Mouse (Mus musculus): Measurements from ENCODE around the gene Fam19a5.

The Fam19a5 gene

GRCm38 (mm10) chr15:87597149-87597548 lies 53.0 kb downstream of the Fam19a5 start:
- DNase-seq, result no peak

GRCm38 (mm10) chr15:87597766-87598165 lies 53.7 kb downstream of the Fam19a5 start:
- DNase-seq, result no peak

GRCm38 (mm10) chr15:87598636-87599035 lies 54.5 kb downstream of the Fam19a5 start:
- DNase-seq, result no peak

GRCm38 (mm10) chr15:87603316-87603715 lies 59.2 kb downstream of the Fam19a5 start:
- no peak for DNase-seq

GRCm38 (mm10) chr15:87605504-87606280 lies 61.6 kb downstream of the Fam19a5 start:
- no peak for DNase-seq

- DNase-seq, result no peak
Measured at GRCm38 (mm10) chr15:87606702-87607101, 62.6 kb downstream of the Fam19a5 start.

GRCm38 (mm10) chr15:87609236-87609635 lies 65.1 kb downstream of the Fam19a5 start:
- no peak for DNase-seq

- peak; percentile 85 for DNase-seq
Measured at GRCm38 (mm10) chr15:87623966-87624609, 80.0 kb downstream of the Fam19a5 start.

GRCm38 (mm10) chr15:87624610-87625091 lies 80.6 kb downstream of the Fam19a5 start:
- peak; percentile 5 for DNase-seq

- peak; percentile 88 for DNase-seq
Measured at GRCm38 (mm10) chr15:87625236-87626023, 81.3 kb downstream of the Fam19a5 start.

GRCm38 (mm10) chr15:87635272-87635671 lies 91.2 kb downstream of the Fam19a5 start:
- DNase-seq, result no peak

- no peak for DNase-seq
Measured at GRCm38 (mm10) chr15:87636407-87636806, 92.3 kb downstream of the Fam19a5 start.

GRCm38 (mm10) chr15:87637234-87637633 lies 93.1 kb downstream of the Fam19a5 start:
- no peak for DNase-seq

GRCm38 (mm10) chr15:87638270-87638669 lies 94.2 kb downstream of the Fam19a5 start:
- no peak for DNase-seq

- DNase-seq, result no peak
Measured at GRCm38 (mm10) chr15:87646313-87647061, 102.4 kb downstream of the Fam19a5 start.

- no peak for DNase-seq
Measured at GRCm38 (mm10) chr15:87649651-87650050, 105.6 kb downstream of the Fam19a5 start.

GRCm38 (mm10) chr15:87654551-87654950 lies 110.5 kb downstream of the Fam19a5 start:
- no peak for DNase-seq

GRCm38 (mm10) chr15:87656496-87657155 lies 112.5 kb downstream of the Fam19a5 start:
- DNase-seq, result peak; percentile 19

- no peak for DNase-seq
Measured at GRCm38 (mm10) chr15:87659729-87660128, 115.6 kb downstream of the Fam19a5 start.

- DNase-seq, result no peak
Measured at GRCm38 (mm10) chr15:87661954-87662353, 117.9 kb downstream of the Fam19a5 start.

GRCm38 (mm10) chr15:87666041-87666750 lies 122.1 kb downstream of the Fam19a5 start:
- no peak for DNase-seq
